Mouse (Mus musculus): ENCODE results near the gene Lrig2.
A peak's percentile ranks its signal among the peaks of the same experiment; 100 is the strongest.

DNA sequence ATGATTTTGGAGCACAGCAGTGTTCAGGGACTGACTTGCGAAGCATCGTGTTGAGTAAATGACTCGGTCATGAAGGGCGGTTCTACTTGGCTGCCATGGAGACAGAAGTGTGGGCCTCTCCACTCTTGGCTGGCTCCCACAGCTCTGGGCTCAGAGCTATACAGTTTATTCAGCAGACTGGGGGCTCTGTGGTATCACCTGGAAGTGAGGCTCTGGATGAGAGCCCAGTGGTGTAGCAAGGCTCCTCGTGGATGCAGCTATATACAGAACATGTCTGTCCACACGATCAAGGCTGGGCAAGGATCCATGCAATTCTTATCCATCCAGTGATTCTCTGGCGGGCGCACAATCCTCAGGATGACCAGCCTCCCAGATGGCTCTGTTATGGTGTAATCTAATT, 126.1 kb downstream of the Lrig2 start:
- TF ChIP-seq CTCF (IDR thresholded peaks at IDR 0.05) (no peak), POLR2A (IDR thresholded peaks at IDR 0.05; ENCODE audit: insufficient read depth, low read depth, low read length) (no peak), EP300 (IDR thresholded peaks at IDR 0.05; ENCODE audit: insufficient read depth, low read depth, low read length) (peak; percentile 66; the same call in 1 of the 2 replicates)

Data from heart, adult 2 months (tissue).